Mouse (Mus musculus) erythroblast, adult 5-6 weeks (primary cell): ENCODE data around the gene Olfr101. TPM values are rescaled to one million over a fixed set of nuclear protein-coding genes. Genes with fewer than 3 reads are reported as not detected.

Source experiments
- ATAC-seq: replicated peaks from 2 replicates; pipeline ENCODE4 v1.8.0; 2016; ENCODE audit warnings: moderate number of reproducible peaks, mild to moderate bottlenecking, moderate TSS enrichment, inconsistent platforms; ENCODE audit not compliant: poor library complexity, low FRiP score, severe bottlenecking
- total RNA-seq, 2 experiments: library from RNA; stranded (forward) in 1 of 2; stranded (reverse) in 1 of 2; fragments of 150-400 nt in 1 of 2; fragments of 200-764, 138-1000 nt in 1 of 2; gene quantifications; 2 replicates each; pipeline versions ENCODE4 v1.2.3 to v1.2.4; 2015 to 2017; ENCODE audit warnings: low replicate concordance in 2 of 2

Gene Olfr101
- total RNA-seq (2015; ENCODE audit: low replicate concordance) (not detected in 2 replicates), total RNA-seq (2017; ENCODE audit: low replicate concordance) (not detected in 2 replicates)

GRCm38 (mm10) chr17:37304213-37304612, at the start of gene Olfr101:
TSS of gene Olfr101 (minus strand) at chr17:37304313.
- no peak for ATAC-seq

- ATAC-seq, result no peak
Measured at GRCm38 (mm10) chr17:37339598-37339997, 35.5 kb upstream of the Olfr101 start, which contains the start of gene Olfr103. TSS of gene Olfr103 (minus strand) at chr17:37339698.

- no peak for ATAC-seq
Measured at GRCm38 (mm10) chr17:37316954-37317353, 12.8 kb upstream of the Olfr101 start, which contains the start of gene Olfr102. TSS of gene Olfr102 (minus strand) at chr17:37317054.

DNA sequence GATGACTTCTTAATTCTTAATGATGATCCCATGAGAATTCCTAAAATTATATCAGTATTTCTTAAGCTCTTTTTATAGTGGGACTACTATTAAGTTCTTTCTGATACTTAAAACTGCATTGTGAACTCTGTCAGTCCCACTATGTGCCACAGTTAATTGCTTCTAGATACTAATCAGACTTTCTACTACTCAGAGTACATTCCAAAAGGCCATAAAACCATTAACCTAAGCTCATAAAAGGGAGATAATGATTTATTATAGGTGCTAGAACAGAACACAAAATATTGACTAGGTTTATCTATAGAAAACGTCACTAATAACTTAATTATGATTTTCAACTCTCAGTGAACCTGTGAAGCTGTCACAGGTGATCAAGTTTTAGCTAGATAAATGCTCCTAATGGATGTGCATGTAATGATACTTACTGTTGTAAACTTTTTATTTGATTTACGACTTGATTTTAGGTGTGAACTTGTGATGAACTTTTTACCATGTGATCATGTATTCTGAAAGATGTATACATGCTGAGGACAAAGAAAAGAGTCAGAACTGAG, 6.1 kb upstream of the Olfr101 start:
- no peak for ATAC-seq

DNA sequence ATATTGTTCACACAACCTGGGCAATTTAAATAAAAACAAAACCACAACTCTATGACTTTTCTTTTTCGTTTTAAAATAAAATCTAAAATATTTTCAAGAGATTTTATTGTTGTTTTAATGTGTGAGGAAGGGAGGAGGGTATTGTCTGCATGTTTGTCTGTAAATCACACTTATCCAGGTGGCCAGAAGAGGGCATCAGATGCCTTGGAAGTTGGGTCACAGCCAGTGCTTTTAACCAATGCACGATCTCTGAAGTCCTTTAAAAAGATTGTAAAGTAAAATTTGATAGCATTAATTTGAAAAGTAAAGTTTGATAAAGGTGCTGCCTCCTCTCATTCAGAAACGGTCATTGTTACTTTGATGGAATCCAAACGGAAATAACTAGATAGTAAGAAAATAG, 4.4 kb upstream of the Olfr101 start:
- ATAC-seq, result no peak

DNA sequence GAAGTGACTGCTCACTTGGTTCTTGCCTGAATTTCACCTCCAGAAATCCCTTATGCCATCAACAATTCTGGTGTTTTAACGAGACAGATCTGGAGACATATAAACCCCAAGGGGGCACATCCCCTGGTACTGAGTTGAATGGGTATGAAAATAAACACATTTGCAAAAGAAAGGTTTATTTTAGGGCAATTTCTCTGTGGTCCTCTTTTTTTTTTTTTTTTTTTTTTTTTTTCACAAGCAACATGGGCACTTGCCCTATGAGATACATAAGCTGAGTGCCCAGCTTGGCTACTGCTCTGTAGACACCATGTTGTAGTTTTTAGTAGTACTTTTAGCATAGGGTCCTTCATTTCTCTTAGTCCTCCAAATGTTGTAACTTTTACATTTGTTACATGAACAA, 20.8 kb downstream of the Olfr101 start, which contains the start of gene Olfr99:
Olfr99 (minus strand) TSS at position 101 of the 400 bp plus-strand sequence.
- ATAC-seq, result no peak

DNA sequence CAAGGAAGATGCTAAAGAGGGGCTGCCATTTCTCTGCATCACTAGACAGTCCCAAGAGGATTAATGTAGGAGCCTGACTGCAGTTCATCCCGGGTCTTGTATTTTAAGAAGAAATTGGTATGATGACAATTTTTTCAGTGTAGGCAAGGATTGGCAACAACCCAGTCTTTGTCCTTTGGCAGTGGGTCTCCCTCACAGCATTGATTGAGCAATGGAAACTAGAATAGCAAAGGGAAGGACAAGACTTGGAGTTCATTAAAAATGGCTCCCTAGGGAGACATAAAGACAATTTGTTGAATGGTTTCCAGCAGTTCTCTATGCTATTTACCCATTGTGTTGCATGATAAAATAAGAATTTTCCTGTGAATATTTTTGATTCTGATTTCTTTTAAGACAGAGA, 23.8 kb downstream of the Olfr101 start:
- no peak for ATAC-seq

- no peak for ATAC-seq
Measured at GRCm38 (mm10) chr17:37276573-37276972, 27.5 kb downstream of the Olfr101 start.

DNA sequence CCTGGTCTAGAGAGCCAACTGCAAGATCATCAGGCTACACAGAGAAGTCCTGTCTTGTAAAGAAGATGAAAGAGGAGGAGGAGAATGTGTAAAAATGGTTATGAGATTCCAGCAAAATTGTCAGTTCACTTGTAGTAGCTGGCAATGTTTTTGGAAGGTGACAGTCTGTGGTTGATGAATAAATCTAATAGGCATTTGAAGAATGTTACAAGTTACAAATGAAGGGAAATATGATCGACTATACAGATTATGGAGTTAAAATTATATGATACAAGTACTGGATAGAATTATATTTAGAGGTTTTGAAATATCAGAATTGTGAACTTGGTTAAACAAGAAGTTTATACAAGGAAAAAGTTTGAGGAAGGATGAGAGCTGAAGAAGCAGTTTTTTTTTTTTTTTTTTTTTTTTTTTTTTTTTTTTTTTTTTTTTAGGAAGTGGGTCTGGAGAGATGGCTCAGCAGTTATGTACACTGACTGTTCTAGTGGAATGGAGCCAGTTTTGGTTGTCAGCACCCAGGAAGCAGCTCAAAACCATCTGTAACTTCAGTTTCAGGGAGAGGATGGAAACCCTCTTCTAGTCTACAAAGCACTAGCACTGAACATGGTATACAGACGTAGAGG, 28.4 kb downstream of the Olfr101 start:
- ATAC-seq, result no peak

DNA sequence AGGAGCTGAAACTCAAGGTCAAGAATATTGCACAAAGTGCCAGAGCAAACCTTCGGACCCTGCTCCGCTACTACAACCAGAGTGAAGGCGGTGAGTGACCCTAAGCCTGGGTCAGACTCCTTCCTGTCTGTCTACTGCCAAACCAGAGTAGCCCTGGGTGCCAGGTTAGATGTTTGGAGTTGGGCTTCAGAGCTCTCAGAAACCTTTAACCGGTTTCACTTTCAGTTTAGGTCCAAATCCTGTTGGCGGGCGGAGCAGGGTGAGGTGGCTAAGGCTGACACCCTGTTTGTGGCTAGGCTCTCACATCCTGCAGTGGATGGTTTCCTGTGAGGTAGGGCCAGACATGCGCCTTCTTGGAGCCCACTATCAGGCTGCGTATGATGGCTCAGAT, 33.4 kb downstream of the Olfr101 start:
- peak; percentile 69 for ATAC-seq

DNA sequence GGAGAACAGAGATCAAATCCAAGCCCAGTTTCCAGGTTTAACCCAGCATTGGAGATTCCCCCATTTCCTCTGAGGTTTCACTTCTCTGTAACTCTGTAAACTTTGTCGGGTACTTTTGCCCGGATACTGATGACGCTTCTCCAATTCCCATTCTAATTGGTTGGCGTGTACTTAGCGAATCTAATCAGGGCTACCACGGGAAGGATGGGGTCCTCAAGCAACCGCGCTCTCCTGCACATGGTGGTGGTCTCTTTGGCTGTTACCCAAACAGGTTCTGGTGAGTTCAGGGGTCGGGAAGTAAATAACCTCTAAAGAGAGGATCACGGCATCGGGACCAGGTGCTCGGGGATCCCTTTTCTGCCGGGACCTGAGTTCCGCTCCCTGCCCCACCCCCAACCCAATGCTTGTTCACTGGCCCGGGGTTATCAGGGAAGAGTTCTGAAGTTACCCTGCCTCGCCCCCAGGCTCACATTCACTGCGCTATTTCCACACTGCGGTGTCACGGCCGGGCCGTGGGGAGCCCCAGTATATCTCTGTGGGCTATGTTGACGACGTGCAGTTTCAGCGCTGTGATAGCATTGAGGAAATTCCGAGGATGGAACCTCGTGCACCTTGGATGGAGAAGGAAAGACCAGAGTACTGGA, 33.9 kb downstream of the Olfr101 start, which contains the start of gene H2-M3:
H2-M3 (plus strand) TSS at position 163 of the 644 bp plus-strand sequence.
- peak; percentile 87 for ATAC-seq

DNA sequence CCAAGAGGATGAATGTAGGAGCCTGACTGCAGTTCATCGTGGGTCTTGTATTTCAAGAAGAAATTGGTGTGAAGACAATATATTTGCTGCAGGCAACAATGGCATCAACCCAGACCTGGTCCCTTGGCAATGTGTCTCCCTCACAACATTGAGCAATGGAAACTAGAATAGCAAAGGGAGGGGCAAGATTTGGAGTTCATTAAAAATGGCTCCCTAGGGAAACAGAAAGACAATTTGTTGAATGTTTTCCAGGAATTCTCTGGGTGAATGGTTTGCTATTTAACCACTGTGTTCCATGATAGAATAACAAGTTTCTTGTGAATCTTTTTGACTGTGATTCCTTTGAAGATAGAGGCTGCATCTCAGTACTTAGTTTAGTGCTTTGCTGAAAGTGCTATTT, 40.5 kb downstream of the Olfr101 start, which contains the start of gene Olfr98:
Olfr98 (minus strand) TSS at position 124 of the 400 bp plus-strand sequence.
- no peak for ATAC-seq

GRCm38 (mm10) chr17:37250544-37250943, 53.6 kb downstream of the Olfr101 start:
- no peak for ATAC-seq

- ATAC-seq, result no peak
Measured at GRCm38 (mm10) chr17:37249460-37249859, 54.7 kb downstream of the Olfr101 start.

Other genes with a start within 250 kb of the Olfr101 start
- gene Olfr90, start 215.8 kb downstream of the Olfr101 start, total RNA-seq (2015; ENCODE audit: low replicate concordance), result not detected in 2 replicates
- not detected in 2 replicates for gene Olfr90, start 215.8 kb downstream of the Olfr101 start, total RNA-seq (2017; ENCODE audit: low replicate concordance)
- not detected in 2 replicates for gene Olfr91, start 206.0 kb downstream of the Olfr101 start, total RNA-seq (2015; ENCODE audit: low replicate concordance)
- not detected in 2 replicates for gene Olfr91, start 206.0 kb downstream of the Olfr101 start, total RNA-seq (2017; ENCODE audit: low replicate concordance)
- gene Olfr92, start 184.2 kb downstream of the Olfr101 start, total RNA-seq (2015; ENCODE audit: low replicate concordance), result not detected in 2 replicates
- not detected in 2 replicates for gene Olfr92, start 184.2 kb downstream of the Olfr101 start, total RNA-seq (2017; ENCODE audit: low replicate concordance)
- not detected in 2 replicates for gene Olfr93, start 142.8 kb downstream of the Olfr101 start, total RNA-seq (2015; ENCODE audit: low replicate concordance)
- not detected in 2 replicates for gene Olfr93, start 142.8 kb downstream of the Olfr101 start, total RNA-seq (2017; ENCODE audit: low replicate concordance)
- gene Ubd, start 110.4 kb downstream of the Olfr101 start, total RNA-seq (2015; ENCODE audit: low replicate concordance), result 5.4 TPM in 1 of 2 replicates, not detected in the other
- gene Ubd, start 110.4 kb downstream of the Olfr101 start, total RNA-seq (2017; ENCODE audit: low replicate concordance), result 1.7 and 4.7 TPM in 2 replicates
- gene Olfr94, start 103.3 kb downstream of the Olfr101 start, total RNA-seq (2015; ENCODE audit: low replicate concordance), result not detected in 2 replicates
- not detected in 2 replicates for gene Olfr94, start 103.3 kb downstream of the Olfr101 start, total RNA-seq (2017; ENCODE audit: low replicate concordance)
- not detected in 2 replicates for gene Olfr95, start 91.2 kb downstream of the Olfr101 start, total RNA-seq (2015; ENCODE audit: low replicate concordance)
- gene Olfr95, start 91.2 kb downstream of the Olfr101 start, total RNA-seq (2017; ENCODE audit: low replicate concordance), result not detected in 2 replicates
- gene Olfr96, start 84.2 kb downstream of the Olfr101 start, total RNA-seq (2015; ENCODE audit: low replicate concordance), result not detected in 2 replicates
- not detected in 2 replicates for gene Olfr96, start 84.2 kb downstream of the Olfr101 start, total RNA-seq (2017; ENCODE audit: low replicate concordance)
- not detected in 2 replicates for gene Olfr97, start 67.0 kb downstream of the Olfr101 start, total RNA-seq (2015; ENCODE audit: low replicate concordance)
- not detected in 2 replicates for gene Olfr97, start 67.0 kb downstream of the Olfr101 start, total RNA-seq (2017; ENCODE audit: low replicate concordance)
- gene Olfr98, start 40.6 kb downstream of the Olfr101 start, total RNA-seq (2015; ENCODE audit: low replicate concordance), result not detected in 2 replicates
- not detected in 2 replicates for gene Olfr98, start 40.6 kb downstream of the Olfr101 start, total RNA-seq (2017; ENCODE audit: low replicate concordance)
- gene H2-M3, start 34.1 kb downstream of the Olfr101 start, total RNA-seq (2015; ENCODE audit: low replicate concordance), result not detected in 2 replicates
- 2.9 and 3.3 TPM in 2 replicates for gene H2-M3, start 34.1 kb downstream of the Olfr101 start, total RNA-seq (2017; ENCODE audit: low replicate concordance)
- gene Olfr99, start 20.9 kb downstream of the Olfr101 start, total RNA-seq (2015; ENCODE audit: low replicate concordance), result not detected in 2 replicates
- 1.7 TPM in 1 of 2 replicates, not detected in the other for gene Olfr99, start 20.9 kb downstream of the Olfr101 start, total RNA-seq (2017; ENCODE audit: low replicate concordance)
- not detected in 2 replicates for gene Olfr102, start 12.7 kb upstream of the Olfr101 start, total RNA-seq (2015; ENCODE audit: low replicate concordance)
- not detected in 2 replicates for gene Olfr102, start 12.7 kb upstream of the Olfr101 start, total RNA-seq (2017; ENCODE audit: low replicate concordance)
- not detected in 2 replicates for gene Olfr103, start 35.4 kb upstream of the Olfr101 start, total RNA-seq (2015; ENCODE audit: low replicate concordance)
- gene Olfr103, start 35.4 kb upstream of the Olfr101 start, total RNA-seq (2017; ENCODE audit: low replicate concordance), result not detected in 2 replicates
- not detected in 2 replicates for gene Olfr104-ps, start 55.3 kb upstream of the Olfr101 start, total RNA-seq (2015; ENCODE audit: low replicate concordance)
- not detected in 2 replicates for gene Olfr104-ps, start 55.3 kb upstream of the Olfr101 start, total RNA-seq (2017; ENCODE audit: low replicate concordance)
- gene Olfr105-ps, start 74.7 kb upstream of the Olfr101 start, total RNA-seq (2015; ENCODE audit: low replicate concordance), result not detected in 2 replicates
- not detected in 2 replicates for gene Olfr105-ps, start 74.7 kb upstream of the Olfr101 start, total RNA-seq (2017; ENCODE audit: low replicate concordance)
- gene Olfr106-ps, start 86.1 kb upstream of the Olfr101 start, total RNA-seq (2015; ENCODE audit: low replicate concordance), result not detected in 2 replicates
- gene Olfr106-ps, start 86.1 kb upstream of the Olfr101 start, total RNA-seq (2017; ENCODE audit: low replicate concordance), result not detected in 2 replicates
- gene Olfr107, start 94.9 kb upstream of the Olfr101 start, total RNA-seq (2015; ENCODE audit: low replicate concordance), result not detected in 2 replicates
- 0.56 TPM in 1 of 2 replicates, not detected in the other for gene Olfr107, start 94.9 kb upstream of the Olfr101 start, total RNA-seq (2017; ENCODE audit: low replicate concordance)
- gene Olfr108, start 141.2 kb upstream of the Olfr101 start, total RNA-seq (2015; ENCODE audit: low replicate concordance), result not detected in 2 replicates
- not detected in 2 replicates for gene Olfr108, start 141.2 kb upstream of the Olfr101 start, total RNA-seq (2017; ENCODE audit: low replicate concordance)
- gene Olfr109, start 154.6 kb upstream of the Olfr101 start, total RNA-seq (2015; ENCODE audit: low replicate concordance), result not detected in 2 replicates
- gene Olfr109, start 154.6 kb upstream of the Olfr101 start, total RNA-seq (2017; ENCODE audit: low replicate concordance), result not detected in 2 replicates
- not detected in 2 replicates for gene H2-M2, start 179.2 kb upstream of the Olfr101 start, total RNA-seq (2015; ENCODE audit: low replicate concordance)
- gene H2-M2, start 179.2 kb upstream of the Olfr101 start, total RNA-seq (2017; ENCODE audit: low replicate concordance), result 0.34 TPM in 1 of 2 replicates, not detected in the other
- not detected in 2 replicates for gene Olfr110, start 188.2 kb upstream of the Olfr101 start, total RNA-seq (2015; ENCODE audit: low replicate concordance)
- not detected in 2 replicates for gene Olfr110, start 188.2 kb upstream of the Olfr101 start, total RNA-seq (2017; ENCODE audit: low replicate concordance)
- not detected in 2 replicates for gene Olfr111, start 203.7 kb upstream of the Olfr101 start, total RNA-seq (2015; ENCODE audit: low replicate concordance)
- gene Olfr111, start 203.7 kb upstream of the Olfr101 start, total RNA-seq (2017; ENCODE audit: low replicate concordance), result not detected in 2 replicates